Mouse (Mus musculus) lung, postnatal 14 days (tissue): ENCODE data around the gene Tmem206.

Source experiments
- DNase-seq: peaks from one replicate; pipeline ENCODE4 v3.0.0; 2021

Gene Tmem206

GRCm38 (mm10) chr1:191325726-191326232 lies at the start of gene Tmem206:
Gene Tmem206 (plus strand): TSS chr1:191325912.
- DNase-seq = peak; percentile 96

- no peak for DNase-seq
These were observed 49.5 kb upstream of the Tmem206 start for GRCm38 (mm10) chr1:191276181-191276580.

- peak; percentile 69 for DNase-seq
These were observed 48.1 kb upstream of the Tmem206 start for GRCm38 (mm10) chr1:191277549-191278059.

- DNase-seq = no peak
These were observed 47.4 kb upstream of the Tmem206 start for GRCm38 (mm10) chr1:191278324-191278723.

GRCm38 (mm10) chr1:191281171-191281570 lies 44.5 kb upstream of the Tmem206 start:
- DNase-seq = no peak

GRCm38 (mm10) chr1:191282319-191282718 lies 43.4 kb upstream of the Tmem206 start:
- no peak for DNase-seq

GRCm38 (mm10) chr1:191283110-191284040 lies 42.3 kb upstream of the Tmem206 start:
- DNase-seq = no peak

- no peak for DNase-seq
These were observed 41.2 kb upstream of the Tmem206 start for GRCm38 (mm10) chr1:191284502-191284901.

GRCm38 (mm10) chr1:191288762-191289161 lies 37.0 kb upstream of the Tmem206 start:
- peak; percentile 79 for DNase-seq

GRCm38 (mm10) chr1:191292348-191292747 lies 33.4 kb upstream of the Tmem206 start:
- DNase-seq = no peak

GRCm38 (mm10) chr1:191293051-191293450 lies 32.7 kb upstream of the Tmem206 start:
- no peak for DNase-seq

GRCm38 (mm10) chr1:191293996-191294795 lies 31.5 kb upstream of the Tmem206 start:
- no peak for DNase-seq

- DNase-seq = no peak
These were observed 29.9 kb upstream of the Tmem206 start for GRCm38 (mm10) chr1:191295784-191296183.

GRCm38 (mm10) chr1:191296445-191296844 lies 29.3 kb upstream of the Tmem206 start:
- DNase-seq = peak; percentile 52

- DNase-seq = no peak
These were observed 27.4 kb upstream of the Tmem206 start for GRCm38 (mm10) chr1:191298304-191298703.

- DNase-seq = peak; percentile 63
These were observed 26.3 kb upstream of the Tmem206 start for GRCm38 (mm10) chr1:191299215-191299942.

GRCm38 (mm10) chr1:191301903-191302302 lies 23.8 kb upstream of the Tmem206 start:
- no peak for DNase-seq

- DNase-seq = peak; percentile 45
These were observed 22.0 kb upstream of the Tmem206 start for GRCm38 (mm10) chr1:191303736-191304135.

GRCm38 (mm10) chr1:191304216-191304615 lies 21.5 kb upstream of the Tmem206 start:
- no peak for DNase-seq

- DNase-seq = no peak
These were observed 20.1 kb upstream of the Tmem206 start for GRCm38 (mm10) chr1:191305610-191306009.

- DNase-seq = no peak
These were observed 19.4 kb upstream of the Tmem206 start for GRCm38 (mm10) chr1:191306316-191306715.

- DNase-seq = no peak
These were observed 17.8 kb upstream of the Tmem206 start for GRCm38 (mm10) chr1:191307766-191308455.
